Mouse (Mus musculus) gastrocnemius, adult 18-20 months (tissue): Measurements from ENCODE around the gene Prph. TPM values are rescaled to one million over a fixed set of nuclear protein-coding genes. Genes with fewer than 3 reads are reported as not detected.
"Not testable (repeated sequence)": the region's sequence is repeated elsewhere in the genome, so short reads cannot be mapped to it uniquely, and the experiment has no call there.

ENCODE experiments used
- DNase-seq: peaks from one replicate; pipeline ENCODE4 v3.0.0; 2021; ENCODE audit warnings: low spot score
- total RNA-seq, 2 experiments: library from RNA; stranded (reverse); gene quantifications; 2 replicates each; pipeline ENCODE4 v1.2.3; 2021

The Prph gene
- total RNA-seq, 2 experiments from 2014 or later = 0.43 to 0.88 TPM

DNA sequence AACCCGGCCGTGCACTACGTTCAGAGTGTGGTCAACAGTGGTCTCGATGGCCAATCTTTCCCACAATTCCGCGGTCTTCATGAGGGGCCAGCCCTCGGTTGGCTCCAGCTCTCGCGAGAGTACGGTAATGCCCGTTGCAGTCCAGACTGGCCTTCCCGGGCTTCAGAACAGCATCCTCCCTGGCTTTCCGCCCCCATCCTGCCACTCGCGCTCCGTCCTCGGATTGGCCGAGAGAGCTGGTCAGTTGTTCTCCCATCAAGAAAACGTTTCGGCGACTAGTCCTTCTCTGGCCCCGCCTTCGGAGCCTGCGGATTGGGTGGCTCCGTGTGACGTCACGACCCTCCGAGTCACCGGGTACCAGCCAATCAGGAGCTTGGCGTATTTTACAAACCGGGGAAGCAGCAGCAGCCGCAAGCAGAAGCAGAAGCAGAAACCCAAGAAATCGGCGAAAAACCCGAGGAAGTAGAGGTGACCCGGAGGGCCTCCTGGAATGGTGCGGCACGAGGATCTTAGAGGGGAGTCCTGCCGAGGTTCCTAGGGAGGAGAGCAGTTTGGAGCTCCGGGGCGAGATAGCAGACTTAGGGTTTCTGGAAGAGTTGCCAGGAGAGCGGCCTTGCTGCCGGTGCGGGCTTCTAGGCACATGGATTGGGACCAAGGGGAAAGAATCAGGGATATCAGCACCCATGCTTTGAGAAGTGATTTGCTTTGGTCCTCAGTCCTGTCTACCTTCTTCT lies 19.8 kb downstream of the Prph start:
- peak; percentile 97 for DNase-seq

DNA sequence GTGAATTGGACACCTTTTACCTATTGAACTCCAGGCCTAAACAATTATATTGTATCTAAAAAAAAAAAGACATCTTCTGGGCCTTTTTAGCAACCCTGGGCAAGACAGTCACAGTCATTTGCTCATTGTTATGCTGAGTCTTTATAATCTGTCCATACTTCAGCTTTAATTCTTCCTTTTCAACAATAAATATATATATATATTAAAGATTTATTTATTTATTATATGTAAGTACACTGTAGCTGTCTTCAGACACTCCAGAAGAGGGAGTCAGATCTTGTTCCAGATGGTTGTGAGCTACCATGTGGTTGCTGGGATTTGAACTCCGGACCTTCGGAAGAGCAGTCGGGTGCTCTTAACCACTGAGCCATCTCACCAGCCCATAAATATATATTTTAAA lies 21.0 kb downstream of the Prph start:
- DNase-seq = not testable (repeated sequence)

DNA sequence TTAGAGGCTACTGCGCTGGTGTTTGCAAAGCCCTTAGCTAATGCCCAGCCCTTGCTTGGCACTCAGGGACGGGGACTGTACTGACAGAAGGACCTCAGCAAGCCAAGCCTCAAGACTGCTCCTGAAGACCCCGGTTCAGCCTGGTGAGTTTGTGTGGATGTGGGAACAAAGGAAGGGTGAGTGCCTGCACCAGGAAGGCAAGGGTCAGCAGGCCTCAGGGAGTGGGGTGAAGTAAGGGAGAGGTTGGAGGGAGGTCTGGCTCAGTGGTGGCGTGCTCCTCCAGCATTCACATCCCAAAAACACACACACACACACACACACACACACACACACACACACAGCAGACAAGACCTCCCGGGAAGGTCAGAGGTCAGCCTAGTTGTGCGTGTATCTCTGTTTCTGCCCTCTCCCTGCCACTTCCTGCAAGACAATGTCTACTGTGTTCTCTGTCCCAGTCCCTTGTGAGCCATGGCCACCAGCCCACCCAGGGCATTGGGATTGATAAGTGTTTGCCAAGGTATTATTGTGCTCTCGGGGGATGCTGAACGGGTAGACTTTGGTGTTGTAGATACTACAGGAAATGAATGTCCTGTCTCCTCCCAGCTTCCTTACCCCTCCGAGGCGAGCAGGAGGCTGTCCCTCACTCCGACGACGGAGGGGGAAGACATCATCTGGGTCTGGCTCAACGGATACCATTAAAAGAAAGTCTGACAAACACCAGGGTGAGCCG lies 23.4 kb downstream of the Prph start:
- no peak for DNase-seq

DNA sequence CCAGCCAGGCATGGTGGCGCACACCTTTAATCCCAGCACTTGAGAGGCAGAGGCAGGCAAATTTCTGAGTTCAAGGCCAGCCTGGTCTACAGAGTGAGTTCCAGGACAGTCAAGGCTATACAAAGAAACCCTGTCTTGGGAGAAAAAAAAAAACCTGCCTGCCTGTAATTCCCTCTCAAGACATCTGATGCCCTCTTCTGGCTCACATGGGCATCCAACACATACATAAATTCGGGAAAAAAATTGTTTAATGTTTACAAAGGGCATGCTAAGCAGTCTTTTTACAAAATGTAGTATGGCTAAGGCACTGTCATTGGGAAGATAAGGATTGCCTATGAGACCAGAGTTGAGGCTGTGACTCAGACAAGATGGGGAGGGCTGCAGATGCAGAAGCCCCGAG lies 24.8 kb downstream of the Prph start:
- no peak for DNase-seq

DNA sequence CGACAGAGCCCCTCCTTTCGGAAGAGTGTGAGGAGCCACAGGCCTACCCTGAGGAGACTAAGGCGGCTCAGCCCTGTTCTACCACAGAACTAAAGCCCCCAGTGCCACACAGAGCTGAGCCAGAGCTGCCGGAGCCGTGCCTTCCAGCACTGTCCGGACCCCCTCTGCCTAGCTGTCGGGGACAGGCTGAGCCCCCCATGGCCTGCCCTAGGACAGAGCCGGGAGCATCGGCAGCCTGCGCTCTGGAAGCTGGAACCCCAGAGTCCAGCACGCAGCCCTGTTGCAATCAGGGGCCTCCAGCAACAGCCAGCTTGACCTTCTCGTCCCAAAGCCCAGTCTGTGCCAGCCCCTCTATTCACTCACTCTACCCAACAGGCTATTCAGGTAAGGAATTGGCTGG lies 27.3 kb downstream of the Prph start:
- no peak for DNase-seq

GRCm38 (mm10) chr15:99082840-99083239 lies 27.9 kb downstream of the Prph start:
- no peak for DNase-seq

GRCm38 (mm10) chr15:99083258-99083657 lies 28.3 kb downstream of the Prph start:
- DNase-seq = no peak

- DNase-seq = no peak
These were observed 29.0 kb downstream of the Prph start for GRCm38 (mm10) chr15:99083867-99084557.

GRCm38 (mm10) chr15:99084618-99085017 lies 29.6 kb downstream of the Prph start:
- DNase-seq = no peak

DNA sequence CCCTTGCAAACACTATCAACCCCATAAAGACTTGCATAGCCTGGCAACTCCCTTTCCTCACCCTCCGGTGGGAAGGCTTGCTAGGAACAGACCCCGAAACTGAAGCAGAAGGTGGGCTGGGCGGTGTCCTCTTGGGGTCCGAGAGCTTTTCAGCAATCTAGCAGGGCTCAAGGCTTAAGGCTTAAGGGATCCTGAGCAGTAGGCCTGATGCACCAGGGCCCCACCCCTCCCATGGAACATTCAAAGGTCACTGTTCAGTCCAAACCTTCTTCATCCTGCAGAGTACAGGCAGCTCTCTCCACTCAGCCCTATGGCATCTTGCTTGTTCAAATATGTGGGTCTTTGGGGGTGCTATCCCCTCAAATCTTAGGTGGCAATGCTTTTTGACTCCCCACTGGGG lies 31.0 kb downstream of the Prph start:
- no peak for DNase-seq

DNA sequence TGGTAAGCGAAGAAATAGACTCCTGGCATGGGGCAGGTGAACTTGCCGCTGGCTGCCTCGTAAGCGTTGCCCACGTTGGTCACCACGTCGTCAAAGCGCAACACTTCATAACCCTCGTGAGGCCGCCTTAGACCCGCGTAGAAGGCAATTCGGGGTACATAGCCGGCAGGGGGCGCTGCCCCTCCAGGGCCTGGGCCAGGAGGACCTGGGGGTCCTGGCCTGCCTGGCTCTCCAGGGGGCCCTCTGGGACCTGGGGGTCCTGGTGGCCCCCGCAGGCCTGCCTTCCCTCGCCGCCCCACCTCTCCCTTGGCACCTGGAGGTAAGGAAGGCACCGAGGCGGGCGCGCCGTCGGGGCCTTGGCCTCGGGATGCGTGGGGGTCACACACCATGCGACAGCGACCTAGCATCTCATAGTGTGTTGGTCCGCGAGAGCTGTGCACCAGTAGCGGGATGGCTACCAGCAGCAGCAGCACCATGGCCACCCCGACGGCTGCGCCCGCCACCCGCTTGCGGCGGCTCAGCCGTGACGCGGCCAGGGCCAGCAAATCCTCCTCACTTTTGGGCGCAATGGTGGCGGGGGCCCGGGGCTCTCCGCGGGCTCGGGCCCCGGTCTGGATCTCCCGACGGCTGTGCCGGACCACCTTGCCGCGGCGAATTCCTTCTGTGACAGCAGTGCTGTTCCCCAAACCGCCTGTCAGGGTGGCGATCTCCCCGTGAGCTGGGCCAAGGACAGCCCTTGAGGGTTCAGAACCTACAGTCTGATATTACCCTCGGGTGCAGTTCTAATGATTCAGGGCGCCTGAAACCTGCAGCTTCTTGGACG lies 32.5 kb downstream of the Prph start, which contains the start of gene C1ql4:
TSS of gene C1ql4 (minus strand) at position 565 of the 823 bp plus-strand sequence.
- no peak for DNase-seq

- peak; percentile 64 for DNase-seq
These were observed 33.3 kb downstream of the Prph start for GRCm38 (mm10) chr15:99088292-99088691.

DNA sequence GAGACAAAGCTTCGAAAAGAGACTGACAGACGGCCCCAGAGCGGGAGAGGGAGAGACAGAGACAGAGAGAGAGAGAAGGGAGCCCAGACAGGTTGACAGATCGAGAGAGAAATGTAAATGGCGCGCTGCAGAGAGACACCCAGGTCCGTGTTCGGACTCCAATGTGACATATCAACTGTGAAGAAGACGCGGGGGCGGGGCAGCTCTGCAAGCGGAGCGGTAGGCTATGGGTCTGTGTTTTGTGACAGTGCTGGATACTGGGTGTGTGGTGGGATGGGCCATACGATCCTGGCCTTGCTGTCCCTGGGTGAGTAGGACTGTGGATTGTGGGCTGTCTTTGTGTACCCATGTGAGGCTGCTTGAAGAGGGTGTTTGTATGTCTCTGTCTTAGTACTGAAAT lies 34.1 kb downstream of the Prph start:
- no peak for DNase-seq

DNA sequence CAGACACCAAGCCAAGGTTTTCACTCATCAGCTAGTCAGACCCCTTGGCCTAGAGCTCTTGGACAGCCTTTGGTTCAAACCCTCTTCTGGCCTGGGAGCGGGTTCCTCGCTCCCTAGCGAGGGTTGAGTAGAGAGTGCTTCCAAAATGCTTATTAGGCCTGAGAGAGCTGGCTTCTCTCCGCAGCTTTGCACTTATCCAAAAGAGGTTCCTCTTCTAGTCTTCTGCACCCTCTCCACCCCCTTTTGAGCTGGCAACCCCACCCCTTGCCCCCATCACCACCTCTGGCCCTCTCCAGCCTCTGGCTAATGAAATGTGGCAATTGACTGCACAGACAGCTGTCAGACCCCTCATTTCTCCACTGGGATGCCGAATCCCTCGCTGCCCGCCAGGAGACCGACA lies 37.9 kb downstream of the Prph start, which contains the start of gene Dnajc22:
TSS of gene Dnajc22 (plus strand) at position 301 of the 400 bp plus-strand sequence.
- no peak for DNase-seq

GRCm38 (mm10) chr15:99093291-99094258 lies 38.6 kb downstream of the Prph start:
- DNase-seq = peak; percentile 32

DNA sequence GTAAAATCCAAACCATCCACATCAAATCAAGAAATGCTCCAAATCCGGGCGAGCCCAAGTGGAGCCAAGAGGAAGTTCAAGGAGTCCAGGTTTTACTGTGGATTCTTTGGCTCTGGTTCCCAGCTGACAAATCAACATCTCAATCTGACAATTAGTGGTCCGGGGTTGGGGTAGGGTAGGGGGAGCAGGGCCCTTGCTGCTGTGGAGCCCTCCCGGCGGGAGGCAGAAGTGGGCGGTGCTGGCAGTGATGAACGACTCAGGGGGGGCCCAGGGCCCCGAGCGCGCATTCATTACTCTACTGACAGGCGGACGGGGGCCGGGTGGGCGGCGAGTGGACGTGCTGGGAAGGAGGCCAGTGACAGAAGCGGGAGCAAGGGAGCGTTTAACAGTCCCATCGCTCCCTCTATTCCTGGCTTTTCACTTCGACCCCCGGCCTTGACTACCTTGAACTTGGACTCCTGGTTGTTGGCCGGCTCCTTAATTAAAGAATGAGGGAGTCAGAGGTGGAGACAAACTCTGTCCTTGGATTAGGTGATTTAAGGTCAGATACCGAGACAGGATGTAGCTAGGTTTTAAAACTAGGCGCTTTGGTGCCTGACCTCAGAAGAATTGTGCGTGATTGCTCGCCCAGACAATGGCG lies 39.8 kb downstream of the Prph start:
- no peak for DNase-seq

DNA sequence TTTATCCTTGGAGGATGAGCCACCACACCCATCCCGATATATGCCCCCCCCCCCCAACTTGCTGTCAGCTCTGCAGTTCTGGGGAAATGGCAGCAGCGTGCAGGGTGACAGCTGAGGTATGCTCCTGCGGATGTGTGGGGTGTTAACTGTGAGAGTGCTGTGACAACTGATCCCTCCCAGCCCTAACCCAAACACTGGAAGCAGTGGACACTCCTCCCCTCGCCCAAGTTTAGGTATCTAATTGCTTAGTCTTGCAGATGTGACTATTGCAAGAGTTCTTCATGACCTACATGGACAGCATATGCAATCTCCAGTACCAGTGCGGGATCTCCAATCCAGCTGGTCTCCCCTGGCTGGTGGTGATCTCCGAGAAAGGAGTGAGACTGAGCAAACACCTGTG lies 40.4 kb downstream of the Prph start:
- no peak for DNase-seq

DNA sequence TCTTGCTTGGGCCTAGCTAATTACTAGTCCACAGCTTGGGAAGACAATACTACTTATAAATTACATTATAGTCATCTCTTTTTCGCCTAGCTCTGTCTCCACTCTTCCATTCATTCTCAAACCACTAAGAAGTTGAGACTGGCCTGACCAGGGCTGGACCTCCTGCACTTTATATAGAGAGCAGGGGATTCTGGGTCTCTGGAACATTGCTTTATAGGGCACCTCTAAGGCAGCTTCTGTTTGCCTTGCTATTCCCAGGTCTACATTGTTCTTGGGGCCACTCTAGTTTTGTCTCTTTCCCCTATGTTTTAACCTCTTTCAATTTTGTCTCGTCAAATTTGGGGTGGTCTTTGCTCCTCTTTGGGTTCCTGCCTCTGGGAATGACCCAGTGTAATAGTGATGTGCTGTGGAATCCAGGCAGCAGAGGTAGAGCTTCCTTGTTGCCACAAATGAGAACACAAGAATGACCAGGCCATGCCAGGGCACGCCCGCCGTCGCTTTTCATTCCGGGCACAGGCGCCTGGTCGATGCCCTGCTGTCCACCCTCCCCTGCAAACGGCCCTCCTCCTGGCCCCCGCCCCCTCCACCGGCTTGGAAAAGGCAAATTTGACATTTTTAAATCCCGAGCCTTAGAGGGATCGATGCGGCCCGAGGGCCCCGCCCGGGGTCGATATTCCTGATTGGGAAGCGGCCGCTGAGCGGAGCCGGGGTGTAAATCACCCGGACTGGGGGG lies 41.3 kb downstream of the Prph start:
- no peak for DNase-seq
